Mouse (Mus musculus): ENCODE measurements at regions not wholly inside any gene's neighbourhood (a gene's known extent, or its start where the extent isn't known, plus 50 kb on each side); places are given as distances from the start of the nearest gene placed in this dataset.

DNA sequence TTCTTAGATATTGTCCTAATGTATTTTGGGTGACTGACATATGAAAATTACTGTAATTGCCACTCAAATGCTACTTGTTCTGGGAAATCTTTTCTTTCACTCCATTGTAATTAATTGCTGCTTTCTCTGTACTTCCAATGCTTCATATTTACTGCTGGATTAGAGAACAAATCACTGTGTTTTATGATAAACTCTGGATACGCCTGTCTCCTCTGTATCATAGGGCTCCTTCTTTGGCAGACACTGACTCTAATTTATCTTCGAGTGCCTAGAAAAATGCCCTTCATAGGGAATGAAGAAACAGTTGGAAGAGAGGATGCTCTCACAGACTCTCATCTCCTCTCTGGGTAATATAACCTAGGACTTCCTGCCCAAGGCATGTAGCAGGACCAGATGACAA, 602.9 kb downstream of the Slc4a3 start:
- no peaks in the 10 kb centered on the region for H3K27me3 ChIP-seq (ENCODE audit: insufficient read depth, low read length)
- no peaks in the 10 kb centered on the region for H3K4me1 ChIP-seq (replicated peaks; ENCODE audit: low read depth, low read length)
- H3K4me3 ChIP-seq (replicated peaks; ENCODE audit: low read length), result no peak overlapping the region
- H3K9me3 ChIP-seq (ENCODE audit: low read length), result no peaks in the 10 kb centered on the region
- no peaks in the 10 kb centered on the region for H3K36me3 ChIP-seq (ENCODE audit: insufficient read depth, low read length)
- TF ChIP-seq NANOG (IDR thresholded peaks at IDR 0.05; ENCODE audit: borderline replicate concordance, low read length) (no peak), CTCF (conservative IDR thresholded peaks at IDR 0.05; ENCODE audit: low read length) (no peak), POU5F1 (IDR thresholded peaks at IDR 0.05; ENCODE audit: borderline replicate concordance, low read length) (no peak)

DNA sequence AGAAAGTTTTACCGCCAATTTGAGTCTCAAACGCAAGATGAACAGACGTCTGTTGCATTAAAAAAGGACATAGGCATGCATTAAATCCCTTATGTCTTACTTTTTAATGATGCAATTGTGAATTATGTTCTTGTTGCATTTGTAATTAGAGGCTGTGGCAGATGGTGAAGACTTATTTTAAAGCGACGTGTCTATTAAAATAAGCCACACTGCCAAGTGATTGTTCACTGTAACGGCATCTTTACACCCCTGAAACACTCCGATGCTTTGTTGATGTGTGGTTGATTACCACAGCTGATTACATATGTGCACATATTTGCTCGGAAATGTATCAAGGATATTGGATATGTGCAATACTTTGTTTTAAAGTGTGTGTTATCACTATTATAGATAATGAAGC, 610.2 kb downstream of the Slc4a3 start:
- H3K36me3 ChIP-seq (ENCODE audit: insufficient read depth, low read length), result no peaks in the 10 kb centered on the region
- H3K9me3 ChIP-seq (ENCODE audit: low read length), result no peaks in the 10 kb centered on the region
- no peaks in the 10 kb centered on the region for H3K27me3 ChIP-seq (ENCODE audit: insufficient read depth, low read length)
- H3K4me3 ChIP-seq (replicated peaks; ENCODE audit: low read length), result no peak overlapping the region
- no peaks in the 10 kb centered on the region for H3K4me1 ChIP-seq (replicated peaks; ENCODE audit: low read depth, low read length)
- TF ChIP-seq NANOG (IDR thresholded peaks at IDR 0.05; ENCODE audit: borderline replicate concordance, low read length) (no peak), POU5F1 (IDR thresholded peaks at IDR 0.05; ENCODE audit: borderline replicate concordance, low read length) (no peak), CTCF (conservative IDR thresholded peaks at IDR 0.05; ENCODE audit: low read length) (no peak)

DNA sequence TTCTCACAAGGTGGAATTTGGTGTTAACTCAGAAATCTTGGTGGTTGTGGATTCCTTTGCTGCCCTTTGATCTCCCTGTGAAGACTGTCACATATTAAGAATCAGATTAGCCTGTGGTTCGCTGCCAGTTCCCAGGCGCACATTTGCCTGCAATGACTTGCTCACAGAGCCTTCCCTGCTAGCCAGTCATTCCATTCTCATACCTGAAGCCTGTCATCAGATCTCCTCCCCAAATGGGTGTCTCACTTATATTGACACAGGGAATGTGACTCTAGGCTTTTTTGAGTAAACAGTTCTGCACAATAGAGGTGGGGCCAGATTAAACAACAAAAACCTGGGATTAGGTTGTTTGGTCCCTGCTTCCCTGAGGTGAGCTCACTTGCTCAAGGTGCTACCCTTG, 621.4 kb downstream of the Slc4a3 start:
- TF ChIP-seq POU5F1 (IDR thresholded peaks at IDR 0.05; ENCODE audit: borderline replicate concordance, low read length), result no peak

DNA sequence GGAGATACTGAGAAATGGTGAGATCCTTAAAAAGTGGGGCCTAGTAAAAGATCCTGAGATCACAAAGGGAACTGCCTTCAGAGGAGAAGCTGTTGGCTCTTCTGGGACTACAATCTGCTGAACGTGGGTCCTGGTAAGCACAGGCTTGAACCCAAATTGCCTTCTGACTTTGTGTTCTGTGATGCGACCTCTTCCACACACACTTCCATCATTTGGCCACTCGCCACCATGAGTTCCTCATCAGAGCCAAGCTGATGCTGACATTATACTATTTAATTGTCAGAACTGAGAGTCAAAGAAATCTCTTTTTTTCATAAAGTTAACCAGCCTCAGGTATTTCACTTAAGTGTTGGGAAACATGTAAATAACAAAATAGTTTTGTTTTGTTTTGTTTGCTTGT, 635.1 kb downstream of the Slc4a3 start:
- Histone ChIP-seq H3K27me3 (ENCODE audit: insufficient read depth, low read length) (no peaks in the 10 kb centered on the region), H3K4me1 (replicated peaks; ENCODE audit: low read depth, low read length) (no peaks in the 10 kb centered on the region), H3K9me3 (ENCODE audit: low read length) (no peaks in the 10 kb centered on the region), H3K36me3 (ENCODE audit: insufficient read depth, low read length) (no peaks in the 10 kb centered on the region), H3K4me3 (replicated peaks; ENCODE audit: low read length) (no peak overlapping the region)
- TF ChIP-seq NANOG (IDR thresholded peaks at IDR 0.05; ENCODE audit: borderline replicate concordance, low read length), result no peak
- TF ChIP-seq CTCF (conservative IDR thresholded peaks at IDR 0.05; ENCODE audit: low read length), result no peak
- no peak for TF ChIP-seq POU5F1 (IDR thresholded peaks at IDR 0.05; ENCODE audit: borderline replicate concordance, low read length)

More for the DNA sequence above, 621.4 kb downstream of the Slc4a3 start:
- Histone ChIP-seq H3K4me3 (replicated peaks; ENCODE audit: low read length) (no peak overlapping the region), H3K36me3 (ENCODE audit: insufficient read depth, low read length) (no peaks in the 10 kb centered on the region), H3K9me3 (ENCODE audit: low read length) (no peaks in the 10 kb centered on the region), H3K4me1 (replicated peaks; ENCODE audit: low read depth, low read length) (no peaks in the 10 kb centered on the region), H3K27me3 (ENCODE audit: insufficient read depth, low read length) (no peaks in the 10 kb centered on the region)

DNA sequence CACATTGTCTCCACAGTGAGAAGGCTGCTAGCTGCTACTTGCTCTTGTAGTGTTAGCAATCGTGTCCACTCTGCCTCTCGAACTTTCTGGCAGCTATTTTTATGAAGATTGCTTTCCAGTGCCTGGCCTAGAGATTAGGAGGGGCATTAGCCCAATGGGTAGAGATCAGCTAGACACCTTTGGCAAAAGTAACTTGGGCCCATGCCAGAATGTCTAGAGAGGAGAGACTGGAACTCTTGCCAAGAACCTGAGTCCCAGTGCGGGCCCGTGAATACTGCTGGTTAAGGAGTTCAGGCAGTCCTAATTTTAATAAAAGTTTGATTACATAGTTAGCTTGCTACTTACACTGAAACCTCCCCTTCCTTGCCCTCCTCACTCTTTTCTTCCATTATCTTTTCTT, 648.8 kb downstream of the Slc4a3 start:
- H3K4me1 ChIP-seq (replicated peaks; ENCODE audit: low read depth, low read length), result no peaks in the 10 kb centered on the region
- H3K27me3 ChIP-seq (ENCODE audit: insufficient read depth, low read length), result no peaks in the 10 kb centered on the region
- H3K9me3 ChIP-seq (ENCODE audit: low read length), result no peaks in the 10 kb centered on the region
- H3K36me3 ChIP-seq (ENCODE audit: insufficient read depth, low read length), result no peaks in the 10 kb centered on the region
- TF ChIP-seq NANOG (IDR thresholded peaks at IDR 0.05; ENCODE audit: borderline replicate concordance, low read length) (no peak), POU5F1 (IDR thresholded peaks at IDR 0.05; ENCODE audit: borderline replicate concordance, low read length) (no peak), CTCF (conservative IDR thresholded peaks at IDR 0.05; ENCODE audit: low read length) (no peak)
- H3K4me3 ChIP-seq (replicated peaks; ENCODE audit: low read length), result no peak overlapping the region

DNA sequence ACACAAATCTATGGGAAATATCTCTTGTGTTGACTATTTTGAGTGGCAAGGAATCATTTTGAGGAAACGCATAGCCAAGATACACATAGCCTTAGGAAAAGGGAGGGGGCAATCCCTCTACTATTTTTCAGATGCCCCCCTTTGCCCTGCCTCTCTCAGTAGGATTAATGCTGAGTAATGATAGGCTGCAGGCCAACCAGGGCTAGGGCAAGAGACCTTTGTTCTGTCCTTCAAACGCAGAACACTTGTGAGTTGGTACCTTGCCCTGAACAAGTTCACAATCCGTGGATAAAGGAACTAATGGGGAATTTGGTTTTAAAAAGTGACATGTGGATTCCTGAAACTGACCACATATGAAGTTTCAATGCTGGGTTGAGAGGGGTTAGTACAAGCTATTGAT, 651.6 kb downstream of the Slc4a3 start:
- Histone ChIP-seq H3K27me3 (ENCODE audit: insufficient read depth, low read length) (no peaks in the 10 kb centered on the region), H3K9me3 (ENCODE audit: low read length) (no peaks in the 10 kb centered on the region), H3K4me1 (replicated peaks; ENCODE audit: low read depth, low read length) (no peaks in the 10 kb centered on the region), H3K36me3 (ENCODE audit: insufficient read depth, low read length) (no peaks in the 10 kb centered on the region), H3K4me3 (replicated peaks; ENCODE audit: low read length) (no peak overlapping the region)
- no peak for TF ChIP-seq POU5F1 (IDR thresholded peaks at IDR 0.05; ENCODE audit: borderline replicate concordance, low read length)
- TF ChIP-seq NANOG (IDR thresholded peaks at IDR 0.05; ENCODE audit: borderline replicate concordance, low read length), result no peak
- no peak for TF ChIP-seq CTCF (conservative IDR thresholded peaks at IDR 0.05; ENCODE audit: low read length)

DNA sequence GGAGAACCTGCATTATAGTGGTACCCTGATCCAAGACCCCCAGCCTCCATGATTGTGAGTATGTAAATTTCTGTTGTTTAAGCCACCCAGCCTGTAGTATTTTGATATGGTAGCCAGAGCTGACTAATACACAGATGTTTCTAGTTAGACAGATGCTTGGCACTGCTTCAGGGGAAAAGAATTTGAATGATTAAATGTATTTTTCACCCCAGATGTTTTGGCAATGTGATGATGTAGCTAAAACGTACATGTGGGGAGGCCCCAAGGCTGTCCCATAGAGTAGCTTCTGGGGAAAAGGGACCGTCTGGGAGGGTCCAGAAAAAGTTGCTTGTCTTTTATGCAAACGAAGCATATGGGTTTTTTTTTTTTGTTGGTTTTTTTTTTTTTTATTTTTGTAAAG, 654.8 kb downstream of the Slc4a3 start:
- Histone ChIP-seq H3K4me1 (replicated peaks; ENCODE audit: low read depth, low read length) (no peaks in the 10 kb centered on the region), H3K4me3 (replicated peaks; ENCODE audit: low read length) (no peak overlapping the region), H3K27me3 (ENCODE audit: insufficient read depth, low read length) (no peaks in the 10 kb centered on the region), H3K36me3 (ENCODE audit: insufficient read depth, low read length) (no peaks in the 10 kb centered on the region), H3K9me3 (ENCODE audit: low read length) (no peaks in the 10 kb centered on the region)
- TF ChIP-seq NANOG (IDR thresholded peaks at IDR 0.05; ENCODE audit: borderline replicate concordance, low read length), result no peak
- no peak for TF ChIP-seq CTCF (conservative IDR thresholded peaks at IDR 0.05; ENCODE audit: low read length)
- no peak for TF ChIP-seq POU5F1 (IDR thresholded peaks at IDR 0.05; ENCODE audit: borderline replicate concordance, low read length)

DNA sequence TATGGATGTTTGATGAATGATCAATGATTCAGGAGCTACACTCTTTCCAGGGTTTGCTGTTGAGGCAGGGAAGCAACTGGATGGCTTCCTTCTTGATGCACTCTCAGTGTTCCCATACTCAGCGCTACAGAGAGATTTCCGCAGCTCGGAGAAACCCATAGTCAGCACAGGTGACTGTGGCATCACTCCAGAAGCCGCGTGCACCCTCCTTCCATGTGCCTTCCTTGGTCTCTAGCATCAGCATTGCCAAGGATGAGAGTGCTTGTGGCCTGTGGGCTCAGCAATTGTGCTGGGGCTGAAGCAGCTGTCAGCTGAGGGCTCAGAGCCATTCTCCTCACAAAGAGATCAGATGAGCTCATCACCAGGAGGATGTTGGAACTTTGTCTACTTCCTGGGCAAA, 666.4 kb downstream of the Slc4a3 start:
- H3K27me3 ChIP-seq (ENCODE audit: insufficient read depth, low read length), result no peaks in the 10 kb centered on the region
- TF ChIP-seq NANOG (IDR thresholded peaks at IDR 0.05; ENCODE audit: borderline replicate concordance, low read length) (no peak), POU5F1 (IDR thresholded peaks at IDR 0.05; ENCODE audit: borderline replicate concordance, low read length) (no peak), CTCF (conservative IDR thresholded peaks at IDR 0.05; ENCODE audit: low read length) (no peak)
- no peak overlapping the region for H3K4me3 ChIP-seq (replicated peaks; ENCODE audit: low read length)
- H3K36me3 ChIP-seq (ENCODE audit: insufficient read depth, low read length), result no peaks in the 10 kb centered on the region
- H3K4me1 ChIP-seq (replicated peaks; ENCODE audit: low read depth, low read length), result no peaks in the 10 kb centered on the region
- H3K9me3 ChIP-seq (ENCODE audit: low read length), result no peaks in the 10 kb centered on the region

DNA sequence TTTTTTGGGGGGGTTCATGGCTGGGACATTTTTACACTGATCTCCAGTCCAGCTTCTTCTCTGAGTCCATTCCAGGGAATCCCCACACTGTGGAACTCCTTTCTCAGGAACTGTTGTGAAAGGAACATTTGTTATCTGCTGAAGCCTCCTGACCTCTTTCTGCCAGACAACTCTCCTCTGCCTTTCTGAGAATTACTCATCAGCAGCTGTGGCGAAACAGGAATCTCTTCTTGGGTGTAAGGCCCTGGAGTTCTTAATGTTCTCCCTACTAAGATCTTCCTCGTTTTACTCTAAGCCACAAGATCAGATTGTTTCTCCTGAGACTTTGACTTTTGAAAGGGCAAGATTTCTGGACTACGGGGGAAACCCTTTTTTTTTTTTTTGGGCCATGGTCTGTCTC, 698.7 kb downstream of the Slc4a3 start:
- H3K9me3 ChIP-seq (ENCODE audit: low read length), result peaks cover 4% of the 10 kb centered on the region; the same call in 1 of the 2 replicates
- no peaks in the 10 kb centered on the region for H3K4me1 ChIP-seq (replicated peaks; ENCODE audit: low read depth, low read length)
- TF ChIP-seq CTCF (conservative IDR thresholded peaks at IDR 0.05; ENCODE audit: low read length), result no peak
- H3K36me3 ChIP-seq (ENCODE audit: insufficient read depth, low read length), result no peaks in the 10 kb centered on the region
- no peaks in the 10 kb centered on the region for H3K27me3 ChIP-seq (ENCODE audit: insufficient read depth, low read length)
- H3K4me3 ChIP-seq (replicated peaks; ENCODE audit: low read length), result no peak overlapping the region
